Mouse (Mus musculus) small intestine, adult 2 months (tissue): ENCODE results near the gene Fat3. TPM values are rescaled to one million over a fixed set of nuclear protein-coding genes. Genes with fewer than 3 reads are reported as not detected.

Source experiments
- H3K27ac ChIP-seq: fragments of 200-500 bp; 2 replicates; pipeline ENCODE4 v1.5.1; 2012; ENCODE audit warnings: low read depth, low read length, control low read depth, inconsistent platforms; ENCODE audit not compliant: insufficient read depth
- H3K27me3 ChIP-seq: fragments of 200-500 bp; 2 replicates; pipeline ENCODE4 v1.6.1; 2012; ENCODE audit warnings: mild to moderate bottlenecking, moderate library complexity, low read length, inconsistent platforms; ENCODE audit not compliant: control insufficient read depth, insufficient read depth
- H3K36me3 ChIP-seq: fragments of 200-500 bp; 2 replicates; pipeline ENCODE4 v1.6.1; 2012; ENCODE audit warnings: mild to moderate bottlenecking, low read length, control low read depth, inconsistent platforms; ENCODE audit not compliant: control insufficient read depth, insufficient read depth
- H3K4me1 ChIP-seq: fragments of 200-500 bp; 2 replicates; pipeline ENCODE4 v1.6.1; 2012; ENCODE audit warnings: low read length, inconsistent platforms, mixed read lengths; ENCODE audit not compliant: control insufficient read depth, insufficient read depth, insufficient read length
- H3K4me3 ChIP-seq: fragments of 200-500 bp; 2 replicates; pipeline ENCODE4 v1.5.1; 2012; ENCODE audit warnings: low read depth, mild to moderate bottlenecking, control low read depth, inconsistent platforms, low read length, moderate library complexity
- CTCF ChIP-seq: fragments of 200-500 bp; IDR thresholded peaks from 2 replicates; pipeline ENCODE4 v1.5.1; 2012; ENCODE audit warnings: low read depth, mild to moderate bottlenecking, control low read depth, inconsistent platforms, low read length, moderate library complexity, mixed read lengths; ENCODE audit not compliant: insufficient replicate concordance, insufficient read length; ENCODE audit errors: extremely low read depth
- POLR2A ChIP-seq: fragments of 200-500 bp; IDR thresholded peaks from 2 replicates; pipeline ENCODE4 v1.6.1; 2012; ENCODE audit warnings: low read depth, mild to moderate bottlenecking, control low read depth, inconsistent platforms, low read length, moderate library complexity
- WGBS: fragments of 180-500 bp; shearing (Covaris S2); methylation state at CpG from one replicate; pipeline ENCODE4 v1.1.7; 2018; 5-methylcytosine and 5-hydroxymethylcytosine counted together
- polyA plus RNA-seq: library from polyadenylated mRNA; depleted of rRNA; stranded (reverse); fragments of >200 nt; gene quantifications from 2 replicates; pipeline ENCODE4 v1.2.3, GENCODE M21; 2012

Gene Fat3
- polyA plus RNA-seq, 1 experiment: 0.20 TPM

- Histone ChIP-seq H3K4me1 (no peaks in the 10 kb centered on the region), H3K4me3 (no peak overlapping the region)
- TF ChIP-seq CTCF (no peak), POLR2A (no peak)
These were observed 274.5 kb downstream of the Fat3 start for GRCm38 (mm10) chr9:16226545-16226944.

DNA sequence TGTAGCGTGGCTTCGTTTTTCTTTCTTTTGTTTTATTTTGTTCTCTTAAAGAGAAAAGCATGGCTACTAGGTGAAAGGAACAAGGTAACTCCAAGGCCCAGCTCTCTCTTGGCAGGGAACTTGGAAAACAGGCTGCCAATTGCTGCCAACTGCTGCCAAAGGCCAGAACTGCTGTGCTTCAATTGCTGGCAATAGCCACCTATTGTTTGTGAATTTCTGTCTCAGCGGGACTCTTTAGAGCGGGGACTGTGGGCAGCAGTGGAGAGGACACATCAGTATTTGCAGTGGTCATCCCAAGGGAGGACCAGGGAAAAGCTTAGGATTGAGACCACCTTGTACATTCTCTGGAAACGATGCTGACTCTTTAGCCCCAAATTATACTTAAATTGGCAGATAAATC, 279.2 kb downstream of the Fat3 start:
- 71% methylated on average over 5 of the region's 5 CpGs for WGBS
- Histone ChIP-seq H3K27ac (no peak overlapping the region), H3K4me1 (no peaks in the 10 kb centered on the region), H3K4me3 (no peak overlapping the region), H3K36me3 (no peaks in the 10 kb centered on the region), H3K27me3 (no peaks in the 10 kb centered on the region)
- TF ChIP-seq POLR2A (no peak), CTCF (no peak)

More at GRCm38 (mm10) chr9:16226545-16226944, 274.5 kb downstream of the Fat3 start:
- H3K27me3 ChIP-seq: no peaks in the 10 kb centered on the region
- no peak overlapping the region for H3K27ac ChIP-seq
- H3K36me3 ChIP-seq: no peaks in the 10 kb centered on the region

DNA sequence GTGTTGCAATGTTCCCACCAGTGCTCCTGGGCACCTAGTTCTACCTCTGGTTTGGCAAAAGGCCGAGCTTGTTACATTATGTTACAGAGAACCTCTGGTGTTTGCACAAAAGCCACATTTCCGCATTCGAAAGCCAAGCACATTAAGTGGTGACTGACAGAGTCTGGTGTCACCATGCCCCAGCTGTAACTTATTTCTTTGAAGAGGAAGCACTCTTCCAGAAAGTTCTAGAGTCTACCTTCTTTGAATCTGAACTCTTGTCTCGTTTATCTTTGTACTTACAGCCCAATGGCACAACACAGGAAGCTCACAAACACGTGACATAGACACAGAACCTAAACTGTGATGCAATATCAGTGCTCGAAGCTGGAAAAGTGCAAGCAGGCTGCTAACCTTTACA, 284.9 kb downstream of the Fat3 start:
- no peaks in the 10 kb centered on the region for H3K27me3 ChIP-seq
- 45% methylated on average over 6 of the region's 6 CpGs for WGBS
- no peaks in the 10 kb centered on the region for H3K4me1 ChIP-seq
- H3K27ac ChIP-seq: peak overlapping the region; percentile 63
- TF ChIP-seq POLR2A (no peak), CTCF (no peak)
- H3K4me3 ChIP-seq: no peak overlapping the region
- no peaks in the 10 kb centered on the region for H3K36me3 ChIP-seq

GRCm38 (mm10) chr9:16214731-16215681, 286.1 kb downstream of the Fat3 start:
- no peak for TF ChIP-seq POLR2A
- no peak for TF ChIP-seq CTCF
- H3K27ac ChIP-seq: no peak overlapping the region
- H3K36me3 ChIP-seq: no peaks in the 10 kb centered on the region
- no peaks in the 10 kb centered on the region for H3K27me3 ChIP-seq
- 32% methylated on average over 7 of the region's 7 CpGs for WGBS
- no peaks in the 10 kb centered on the region for H3K4me1 ChIP-seq
- no peak overlapping the region for H3K4me3 ChIP-seq

- H3K27me3 ChIP-seq: no peaks in the 10 kb centered on the region
- no peaks in the 10 kb centered on the region for H3K36me3 ChIP-seq
- H3K4me1 ChIP-seq: no peaks in the 10 kb centered on the region
- H3K4me3 ChIP-seq: no peak overlapping the region
- TF ChIP-seq CTCF: no peak
- TF ChIP-seq POLR2A: no peak
- 28% methylated on average over 1 of the region's 1 CpGs for WGBS
- H3K27ac ChIP-seq: no peak overlapping the region
These were observed 287.8 kb downstream of the Fat3 start for GRCm38 (mm10) chr9:16213324-16213723.

DNA sequence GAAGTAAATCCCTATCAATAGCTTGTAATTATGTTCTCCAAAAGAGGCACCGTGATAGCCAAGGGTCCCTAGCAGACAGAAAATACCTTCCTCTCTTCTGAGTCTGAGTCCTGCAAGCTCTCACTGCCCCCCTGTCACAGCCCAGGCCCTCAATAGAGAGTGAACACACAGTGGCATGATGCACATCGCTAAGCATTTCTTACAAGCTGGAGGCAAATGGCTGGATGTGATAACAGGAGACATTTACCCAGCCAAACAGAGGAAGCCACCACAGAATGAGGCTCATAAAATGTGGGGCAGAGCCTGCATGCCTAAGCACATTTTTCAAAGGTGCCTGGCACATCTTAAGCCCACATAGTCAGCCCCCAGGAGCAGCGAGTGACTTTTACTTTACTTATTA, 288.5 kb downstream of the Fat3 start:
- H3K36me3 ChIP-seq: no peaks in the 10 kb centered on the region
- no peaks in the 10 kb centered on the region for H3K4me1 ChIP-seq
- H3K27ac ChIP-seq: no peak overlapping the region
- no peak overlapping the region for H3K4me3 ChIP-seq
- 30% methylated on average over 3 of the region's 3 CpGs for WGBS
- H3K27me3 ChIP-seq: no peaks in the 10 kb centered on the region
- TF ChIP-seq CTCF: no peak
- no peak for TF ChIP-seq POLR2A

DNA sequence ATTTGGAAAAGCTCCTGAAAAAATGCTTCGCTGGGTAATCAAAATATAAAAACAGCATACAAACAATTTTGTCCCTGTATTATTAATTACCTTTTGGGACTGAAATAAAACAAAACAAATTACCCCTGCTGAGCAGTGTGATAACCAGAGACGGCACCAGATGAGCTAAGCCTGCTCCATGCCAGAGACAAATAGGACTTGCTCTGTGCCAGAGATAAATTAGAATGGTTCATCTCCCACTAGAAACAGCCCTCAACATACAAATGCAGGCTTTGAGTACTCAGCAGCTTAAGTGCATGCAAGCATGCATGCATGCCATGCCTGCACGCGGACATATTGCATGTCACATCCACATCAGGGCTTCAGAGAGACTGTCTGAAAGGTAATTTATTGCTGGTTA, 288.9 kb downstream of the Fat3 start:
- WGBS: 46% methylated on average over 4 of the region's 4 CpGs

DNA sequence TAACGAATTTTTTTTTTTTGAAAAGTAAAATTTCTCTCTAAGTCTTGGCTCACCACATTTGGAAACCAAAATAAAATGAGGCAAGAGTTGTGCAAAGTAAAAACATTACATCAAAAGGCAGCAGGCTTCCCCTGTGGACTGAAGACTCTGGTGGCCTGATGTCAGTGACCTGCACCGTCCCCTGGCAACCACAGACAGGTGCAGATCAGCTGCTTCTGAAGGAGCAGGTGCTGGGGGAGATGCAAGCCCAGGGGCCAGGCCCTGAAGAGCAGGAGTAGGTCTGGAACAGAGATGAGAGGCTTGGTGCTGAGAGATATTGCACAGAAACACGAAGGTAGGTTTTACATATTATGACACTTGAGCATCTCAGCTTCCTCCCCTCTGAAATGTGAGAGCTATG, 289.6 kb downstream of the Fat3 start:
- no peak overlapping the region for H3K27ac ChIP-seq
- no peaks in the 10 kb centered on the region for H3K36me3 ChIP-seq
- H3K4me3 ChIP-seq: no peak overlapping the region
- TF ChIP-seq CTCF (no peak), POLR2A (no peak)
- WGBS: 53% methylated on average over 3 of the region's 3 CpGs
- H3K4me1 ChIP-seq: no peaks in the 10 kb centered on the region
- H3K27me3 ChIP-seq: no peaks in the 10 kb centered on the region

More for the DNA sequence above, 288.9 kb downstream of the Fat3 start:
- Histone ChIP-seq H3K27me3 (no peaks in the 10 kb centered on the region), H3K4me1 (no peaks in the 10 kb centered on the region), H3K27ac (no peak overlapping the region), H3K4me3 (no peak overlapping the region), H3K36me3 (no peaks in the 10 kb centered on the region)
- TF ChIP-seq CTCF (no peak), POLR2A (no peak)
